Comparison of ENCODE assay signal across 23 mouse cellular contexts in the genomic region with DNA sequence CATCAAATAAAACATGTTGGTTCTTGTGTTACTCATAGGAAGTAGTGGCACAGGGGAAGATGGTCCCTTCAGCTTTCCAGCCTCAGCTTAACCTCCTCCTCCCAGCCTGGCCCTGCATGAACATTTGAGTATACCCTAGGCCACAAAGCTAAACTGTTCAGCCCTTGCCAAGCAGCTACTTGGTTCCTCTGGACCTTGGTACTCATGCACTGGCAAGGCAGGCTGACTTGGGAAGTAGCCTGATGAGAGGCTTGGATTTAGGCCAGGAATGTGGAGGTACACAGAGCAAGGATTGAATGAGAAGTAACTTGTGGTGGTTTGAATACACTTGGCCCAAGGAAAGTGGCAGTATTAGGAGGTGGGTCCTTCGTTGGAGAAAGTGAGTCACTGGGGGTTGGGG.
DNase-seq lines count a peak whose midpoint lies in the region; ATAC-seq and TF ChIP-seq lines count a peak whose summit lies in the region.
"Had no signal": no experiment of that assay in that cellular context is flagged by ENCODE, and none has a peak within 500 bp of the region (broad histone marks: within the 10 kb centered on the region; RNA-seq: fewer than 3 reads in every experiment).

No protein-coding gene starts in this region.

- H3K27ac ChIP-seq in gastrocnemius, adult 2 months = peak overlapping the region; percentile 32
- H3K27ac ChIP-seq in kidney, embryonic 16.5 days (ENCODE audit: low read length) = no peak overlapping the region
- H3K27ac ChIP-seq: forebrain, embryonic 10.5 days; forebrain, embryonic 13.5 days; heart, adult 2 months; heart, embryonic 10.5 days; hindbrain, embryonic 12.5 days; hindbrain, embryonic 15.5 days had no signal

- DNase-seq in cerebellum, adult 9-11 months = peak; percentile 15
- no peak for DNase-seq in cerebellum, postnatal 36 days
- no peak for DNase-seq in gastrocnemius, adult 2 months
- DNase-seq in gastrocnemius, adult 8-10 months (ENCODE audit: low spot score in 2 of 2) = no peak
- DNase-seq in kidney, adult 9 months = peak; percentile 41
- DNase-seq: adrenal gland, postnatal 10 days; adrenal gland, postnatal 36 days; B cell, adult 2 months; gastrocnemius, postnatal 25 days; heart, adult 2 months had no signal

- 0 out of 2 replicates have a peak, but pooled peaks cover 3% of the 10 kb centered on the region for H3K4me1 ChIP-seq in kidney, embryonic 16.5 days (ENCODE audit: insufficient read depth, low read length)
- H3K4me1 ChIP-seq in megakaryocyte, embryonic 14.5 days = peaks cover 47% of the 10 kb centered on the region
- H3K4me1 ChIP-seq: forebrain, embryonic 13.5 days; hindbrain, embryonic 12.5 days; hindbrain, embryonic 15.5 days had no signal

- peaks cover 51% of the 10 kb centered on the region for H3K36me3 ChIP-seq in kidney, embryonic 16.5 days (ENCODE audit: insufficient read depth, low read length)
- peaks cover 20% of the 10 kb centered on the region for H3K36me3 ChIP-seq in megakaryocyte, embryonic 14.5 days (replicated peaks; ENCODE audit: low read length)
- H3K36me3 ChIP-seq: G1E had no signal

- intact Hi-C loops in gastrocnemius, adult 2 months (cut with DNase I) = no loop called here

- no peak overlapping the region for H3K4me2 ChIP-seq in kidney, embryonic 16.5 days (replicated peaks; ENCODE audit: low read depth, low read length)
- H3K4me2 ChIP-seq: forebrain, embryonic 13.5 days; hindbrain, embryonic 12.5 days; hindbrain, embryonic 15.5 days had no signal

- H3K27me3 ChIP-seq in kidney, embryonic 16.5 days (ENCODE audit: insufficient read depth, low read length) = no peaks in the 10 kb centered on the region
- H3K27me3 ChIP-seq in megakaryocyte, embryonic 14.5 days (replicated peaks) = peaks cover 50% of the 10 kb centered on the region
- H3K27me3 ChIP-seq: CH12.LX; forebrain, embryonic 13.5 days; hindbrain, embryonic 12.5 days; hindbrain, embryonic 15.5 days; Patski had no signal

- H3K9ac ChIP-seq in kidney, embryonic 16.5 days (replicated peaks; ENCODE audit: low read length) = no peak overlapping the region
- H3K9ac ChIP-seq: forebrain, embryonic 13.5 days; hindbrain, embryonic 12.5 days; hindbrain, embryonic 15.5 days had no signal

- no peak for ATAC-seq in kidney, embryonic 16.5 days (ENCODE audit: low FRiP score, low TSS enrichment)
- no peak for ATAC-seq in megakaryocyte, adult 5-6 weeks (ENCODE audit: poor library complexity, severe bottlenecking)
- ATAC-seq: forebrain, embryonic 13.5 days; forebrain, embryonic 16.5 days; intestine, postnatal 0 days; Patski had no signal

- H3K4me3 ChIP-seq in gastrocnemius, adult 2 months = no peak overlapping the region
- H3K4me3 ChIP-seq in kidney, embryonic 16.5 days (ENCODE audit: low read length) = no peak overlapping the region
- peak overlapping the region; percentile 9 for H3K4me3 ChIP-seq in megakaryocyte, embryonic 14.5 days (replicated peaks)
- H3K4me3 ChIP-seq: forebrain, embryonic 10.5 days; forebrain, embryonic 13.5 days; heart, adult 2 months; heart, embryonic 10.5 days; hindbrain, embryonic 12.5 days; hindbrain, embryonic 15.5 days had no signal

- H3K9me3 ChIP-seq in kidney, embryonic 16.5 days (ENCODE audit: low read length) = peaks cover 8% of the 10 kb centered on the region; the same call in 1 of the 2 replicates
- peaks cover 35% of the 10 kb centered on the region for H3K9me3 ChIP-seq in megakaryocyte, embryonic 14.5 days
- H3K9me3 ChIP-seq: forebrain, embryonic 10.5 days; G1E; hindbrain, embryonic 12.5 days; hindbrain, embryonic 15.5 days had no signal

- 96% methylated on average over 1 of the region's 1 CpGs for WGBS in kidney, embryonic 16.5 days

- TF ChIP-seq CTCF in gastrocnemius, adult 2 months (IDR thresholded peaks at IDR 0.05) = no peak

Comparison
In these comparisons a context has a peak if more than half of its experiments do, and no peak if none do; other contexts are left out.
1. DNase-seq: peak in cerebellum, adult 9-11 months (single experiment) and kidney, adult 9 months (single experiment); none in cerebellum, postnatal 36 days (0 of 2), gastrocnemius, adult 2 months (single experiment) and gastrocnemius, adult 8-10 months (0 of 2).